Mouse (Mus musculus) forelimb bud, embryonic 11.5 days (tissue): ENCODE results near the gene Vmn1r177.
"Not testable (repeated sequence)": the region's sequence is repeated elsewhere in the genome, so short reads cannot be mapped to it uniquely, and the experiment has no call there.

Source experiments
- DNase-seq: peaks from one replicate; pipeline ENCODE4 v3.0.0-alpha.2; 2012; ENCODE audit warnings: low read depth, low spot score

Vmn1r177 gene

DNA sequence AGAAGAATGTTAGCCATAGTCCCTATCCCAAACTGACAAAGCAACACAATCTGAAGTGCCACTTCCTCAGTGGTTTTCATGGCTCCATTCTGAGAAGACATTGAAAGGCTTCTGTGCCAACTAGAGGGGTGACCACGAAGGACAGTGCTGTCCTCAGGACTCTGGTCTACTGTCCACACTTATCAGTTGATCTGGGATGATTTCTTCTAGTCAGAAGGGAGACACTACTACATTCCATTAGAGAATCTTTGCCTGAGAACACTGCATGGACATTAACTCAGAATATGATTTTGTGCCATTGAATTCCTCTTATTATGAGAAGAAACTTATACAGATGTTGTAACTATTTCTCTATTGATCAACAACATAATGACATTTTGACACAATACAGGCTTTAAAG is at the start of gene Vmn1r177:
TSS of gene Vmn1r177 (minus strand) at position 101 of the 400 bp plus-strand sequence.
- not testable (repeated sequence) for DNase-seq

GRCm38 (mm10) chr7:23891709-23892108 is 25.5 kb upstream of the Vmn1r177 start, which contains the start of gene Vmn1r178:
Gene Vmn1r178 (plus strand): TSS chr7:23892009.
- no peak for DNase-seq

DNA sequence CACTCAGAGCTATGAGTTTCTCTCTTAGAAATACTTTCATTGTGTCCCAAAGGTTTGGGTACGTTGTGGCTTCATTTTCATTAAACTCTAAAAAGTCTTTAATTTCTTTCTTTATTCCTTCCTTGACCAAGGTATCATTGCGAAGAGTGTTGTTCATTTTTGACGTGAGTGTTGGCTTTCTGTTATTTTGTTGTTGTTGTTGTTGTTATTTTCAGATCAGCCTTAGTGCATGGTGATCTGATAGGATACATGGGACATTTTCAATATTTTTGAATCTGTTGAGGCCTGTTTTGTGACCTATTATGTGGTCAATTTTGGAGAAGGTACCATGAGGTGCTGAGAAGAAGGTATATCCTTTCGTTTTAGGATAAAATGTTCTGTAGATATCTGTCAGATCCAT is 10.7 kb upstream of the Vmn1r177 start:
- DNase-seq: not testable (repeated sequence)

GRCm38 (mm10) chr7:23837272-23837671 is 29.0 kb downstream of the Vmn1r177 start, which contains the start of gene Vmn1r176:
Gene Vmn1r176 (minus strand): TSS chr7:23837372.
- DNase-seq: not testable (repeated sequence)
